Mouse (Mus musculus): Measurements from ENCODE around the gene St5.
A peak's percentile ranks its signal among the peaks of the same experiment; 100 is the strongest.

Gene St5

GRCm38 (mm10) chr7:109609565-109610345 lies 93.7 kb downstream of the St5 start:
- DNase-seq (ENCODE audit: low spot score) = no peak

DNA sequence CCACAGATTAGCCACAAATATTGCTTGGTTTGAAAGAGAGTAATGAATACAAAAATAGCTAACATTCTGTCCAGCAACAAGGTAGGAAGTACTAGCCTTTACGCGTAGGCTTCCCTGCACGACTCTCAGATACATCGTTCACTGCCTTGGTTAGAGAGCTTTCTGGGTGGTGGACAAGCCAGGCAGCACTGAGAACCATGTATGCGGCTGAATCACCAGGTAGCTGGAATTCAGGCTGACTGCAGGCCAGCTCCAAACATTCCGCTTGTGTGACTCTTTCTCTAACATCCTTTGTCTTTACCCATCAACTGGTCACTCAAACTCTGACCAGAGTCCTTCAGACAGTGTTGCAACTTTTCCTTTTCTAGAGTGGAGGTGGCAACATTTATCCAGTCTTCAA lies 94.6 kb downstream of the St5 start:
- no peak for DNase-seq (ENCODE audit: low spot score)

- no peak for DNase-seq (ENCODE audit: low spot score)
Observed at GRCm38 (mm10) chr7:109606994-109607610, 96.3 kb downstream of the St5 start.

DNA sequence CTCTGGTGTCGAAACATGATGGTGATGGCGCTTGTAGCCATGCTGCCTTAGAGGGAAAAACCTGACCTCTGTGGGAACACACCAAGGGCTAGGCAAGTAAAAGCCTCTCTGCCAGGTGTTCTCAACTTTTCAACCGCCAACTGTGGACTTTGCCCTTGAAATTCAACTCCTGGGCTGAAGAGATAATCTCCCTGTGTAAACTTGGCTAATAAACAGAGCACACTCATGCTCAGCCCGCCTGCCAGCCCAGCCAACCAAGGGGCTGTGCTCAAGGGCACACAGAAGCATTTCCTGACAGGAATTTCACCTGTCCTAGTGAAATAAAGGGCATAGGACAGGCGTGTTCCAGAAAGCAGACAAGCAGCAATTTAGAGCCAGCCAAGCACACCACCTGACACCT lies 100.8 kb downstream of the St5 start:
- peak; percentile 29 for DNase-seq (ENCODE audit: low spot score)

DNA sequence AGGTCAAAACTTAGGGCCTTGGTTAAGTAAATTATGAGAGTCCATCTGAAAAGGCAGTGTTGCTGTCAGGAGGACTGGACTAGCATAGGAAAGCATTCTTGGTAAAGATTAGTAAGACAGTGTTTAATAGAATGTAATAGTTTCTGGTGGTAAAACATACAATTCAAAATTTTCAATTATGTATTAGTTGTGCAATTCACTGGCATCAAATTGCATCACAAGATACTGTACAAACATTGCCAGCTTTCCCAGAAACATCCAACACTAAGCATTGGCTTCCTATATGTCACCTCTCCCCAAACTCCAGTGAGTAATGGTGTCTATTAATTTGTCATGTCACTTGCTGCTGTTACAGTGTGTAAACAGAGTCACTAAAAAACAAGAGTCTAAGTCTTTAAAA lies 101.4 kb downstream of the St5 start:
- DNase-seq (ENCODE audit: low spot score) = no peak

DNA sequence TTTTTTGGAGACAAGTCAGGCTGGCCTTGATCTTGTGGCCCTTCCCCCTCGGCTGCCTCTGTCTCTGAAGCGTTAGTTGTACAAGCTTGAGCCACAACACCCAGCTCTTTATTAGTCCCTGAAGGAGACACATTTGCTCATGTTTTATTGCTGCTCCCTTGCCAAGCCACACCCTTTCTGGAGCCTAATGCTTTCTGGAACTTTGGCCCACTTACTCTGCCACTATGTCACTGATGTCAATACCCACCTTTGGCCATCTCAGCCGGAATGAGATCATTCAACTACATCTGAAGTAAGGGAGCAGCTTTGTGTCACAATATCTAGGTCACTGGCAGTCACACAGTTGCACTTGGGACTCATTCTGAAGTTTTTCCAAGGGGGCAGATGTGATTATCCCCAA lies 102.7 kb downstream of the St5 start:
- peak; percentile 43 for DNase-seq (ENCODE audit: low spot score)

DNA sequence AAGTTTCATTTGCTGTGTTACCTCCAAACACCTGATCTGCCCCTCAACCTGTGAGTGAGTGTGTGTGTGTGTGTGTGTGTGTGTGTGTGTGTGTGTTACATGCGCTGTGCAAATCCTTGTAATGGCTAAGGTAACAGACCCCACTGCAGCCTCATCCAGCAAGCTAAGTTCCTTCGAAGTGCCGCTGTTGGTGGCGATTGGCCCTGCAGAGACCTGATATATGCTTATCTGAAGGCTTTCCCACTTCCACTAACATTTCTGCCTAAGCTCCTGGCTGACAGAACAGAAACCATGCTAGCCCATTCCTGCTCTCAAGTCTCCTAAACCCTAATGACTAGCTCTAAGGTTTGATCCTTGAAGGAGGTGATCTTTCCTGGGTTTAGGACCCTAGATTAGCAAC lies 103.4 kb downstream of the St5 start:
- no peak for DNase-seq (ENCODE audit: low spot score)

DNA sequence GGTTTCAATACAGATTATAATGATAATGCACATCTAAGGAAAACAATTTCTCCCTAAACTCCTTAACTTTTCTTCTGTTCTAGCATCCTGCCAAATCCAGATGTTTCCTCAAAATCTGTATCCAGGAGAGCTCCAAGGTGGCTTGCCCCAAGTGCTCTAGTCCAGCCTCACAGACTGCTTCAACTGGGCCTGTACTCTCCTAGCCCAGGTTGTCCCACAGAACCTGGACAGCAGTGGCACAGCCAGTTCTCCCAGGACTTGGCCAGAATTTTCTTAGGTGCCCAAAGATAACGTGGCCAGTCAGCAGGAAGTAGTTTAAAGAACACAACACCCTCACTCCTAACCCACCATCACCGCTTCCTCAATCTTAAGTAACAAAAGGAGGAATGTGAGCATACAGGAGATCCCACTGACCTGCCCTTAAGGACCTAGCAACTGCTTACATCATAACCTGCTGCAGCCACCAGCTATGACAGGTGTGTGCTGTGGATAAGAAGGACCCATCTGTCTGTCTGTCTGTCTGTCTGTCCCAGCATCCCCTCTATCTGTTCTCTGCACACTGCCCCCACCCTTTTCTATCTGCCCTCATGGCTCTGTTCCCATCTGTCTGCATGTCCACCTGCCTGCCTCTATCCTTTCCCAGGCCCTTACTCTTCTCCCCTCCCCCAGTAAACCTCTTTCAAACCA lies 108.4 kb downstream of the St5 start:
- DNase-seq (ENCODE audit: low spot score) = no peak

GRCm38 (mm10) chr7:109593992-109594391 lies 109.4 kb downstream of the St5 start:
- no peak for DNase-seq (ENCODE audit: low spot score)

- DNase-seq (ENCODE audit: low spot score) = no peak
Observed at GRCm38 (mm10) chr7:109592184-109592583, 111.2 kb downstream of the St5 start.

- no peak for DNase-seq (ENCODE audit: low spot score)
Observed at GRCm38 (mm10) chr7:109590576-109590975, 112.8 kb downstream of the St5 start.

GRCm38 (mm10) chr7:109588990-109589389 lies 114.4 kb downstream of the St5 start:
- no peak for DNase-seq (ENCODE audit: low spot score)

- no peak for DNase-seq (ENCODE audit: low spot score)
Observed at GRCm38 (mm10) chr7:109588145-109588544, 115.3 kb downstream of the St5 start.

DNA sequence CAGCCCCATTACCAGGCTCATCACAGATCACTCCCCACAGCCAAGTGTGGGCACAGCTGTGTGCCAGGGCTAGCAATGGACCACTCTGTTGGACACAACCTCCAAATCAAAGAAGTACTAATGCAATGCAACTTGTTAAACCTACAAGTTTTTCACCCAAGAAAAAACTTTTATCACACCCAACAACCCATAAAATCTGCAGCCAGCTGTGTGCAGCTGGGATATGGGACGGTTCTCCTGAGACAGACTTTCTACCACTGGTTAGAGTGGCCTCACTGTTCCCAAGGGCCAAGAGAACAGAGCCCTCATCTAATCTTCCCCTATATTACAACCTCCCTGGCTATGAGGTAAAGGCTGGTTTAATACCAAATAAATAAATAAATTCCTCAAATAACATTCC lies 118.9 kb downstream of the St5 start:
- DNase-seq (ENCODE audit: low spot score) = no peak

- DNase-seq (ENCODE audit: low spot score) = no peak
Observed at GRCm38 (mm10) chr7:109580489-109580888, 122.9 kb downstream of the St5 start.

DNA sequence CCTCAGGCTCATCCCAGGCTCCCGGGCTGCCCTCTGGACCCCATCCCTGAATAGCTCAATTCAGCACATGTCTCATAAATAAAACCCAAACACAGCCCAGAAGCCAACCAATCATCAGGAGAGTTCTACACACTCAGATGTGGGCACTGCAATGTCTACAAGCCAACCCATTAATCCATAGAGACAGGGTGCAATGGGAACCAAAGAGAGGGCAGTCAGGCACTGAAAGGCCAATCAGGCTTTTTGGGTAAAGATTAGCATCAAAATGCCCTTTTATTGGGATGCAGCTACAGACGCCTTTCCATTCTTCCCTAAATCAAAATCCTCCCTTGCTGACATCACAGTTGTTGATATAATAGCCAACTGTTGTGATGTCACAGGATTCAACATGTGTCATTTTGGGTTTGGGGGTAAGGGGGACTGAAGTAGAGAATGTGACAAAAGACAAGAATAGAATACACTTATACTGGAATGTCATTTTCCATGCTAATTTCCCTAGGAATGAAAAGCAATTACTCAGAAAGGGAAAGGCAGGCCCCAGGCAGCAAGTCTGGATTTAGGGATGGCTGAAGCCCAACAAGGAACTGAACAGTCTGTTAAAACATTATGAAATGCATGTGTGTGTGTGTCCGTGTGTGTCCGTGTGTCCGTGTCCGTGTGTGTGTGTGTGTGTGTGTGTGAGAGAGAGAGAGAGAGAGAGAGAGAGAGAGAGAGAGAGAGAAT lies 123.7 kb downstream of the St5 start:
- DNase-seq (ENCODE audit: low spot score) = no peak

DNA sequence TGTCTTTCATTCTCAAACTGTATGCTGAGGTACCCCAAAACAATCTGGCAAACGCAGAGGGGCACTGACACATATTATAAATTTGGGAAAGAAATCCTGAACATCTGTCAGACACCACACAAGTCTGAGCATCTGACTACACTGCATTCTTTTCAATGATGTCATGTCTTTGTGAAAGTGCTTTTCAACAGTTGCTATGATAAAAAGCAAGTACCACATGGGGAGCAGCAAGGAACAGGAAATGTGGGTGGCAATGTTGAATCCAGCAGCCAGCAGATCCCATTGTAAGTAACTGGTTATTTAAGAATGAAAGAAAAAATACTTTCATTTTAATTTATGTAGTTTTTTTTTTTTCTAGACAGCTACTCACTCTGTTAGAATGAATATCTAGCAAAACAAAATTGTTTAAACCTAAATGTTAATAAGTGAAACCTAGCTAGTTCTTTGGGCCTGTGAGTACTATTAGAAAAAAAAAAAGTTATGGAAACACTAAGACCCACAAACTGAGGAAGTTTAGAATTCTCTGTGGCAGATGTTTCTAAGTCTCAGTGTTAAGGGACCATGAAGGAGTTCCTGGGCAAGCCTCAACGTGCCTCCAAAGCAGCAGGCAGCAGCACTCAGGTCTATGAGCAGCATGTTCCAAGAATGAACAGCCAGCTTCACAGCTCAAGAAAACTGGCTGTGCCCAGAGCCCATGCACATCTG lies 124.4 kb downstream of the St5 start:
- no peak for DNase-seq (ENCODE audit: low spot score)

DNA sequence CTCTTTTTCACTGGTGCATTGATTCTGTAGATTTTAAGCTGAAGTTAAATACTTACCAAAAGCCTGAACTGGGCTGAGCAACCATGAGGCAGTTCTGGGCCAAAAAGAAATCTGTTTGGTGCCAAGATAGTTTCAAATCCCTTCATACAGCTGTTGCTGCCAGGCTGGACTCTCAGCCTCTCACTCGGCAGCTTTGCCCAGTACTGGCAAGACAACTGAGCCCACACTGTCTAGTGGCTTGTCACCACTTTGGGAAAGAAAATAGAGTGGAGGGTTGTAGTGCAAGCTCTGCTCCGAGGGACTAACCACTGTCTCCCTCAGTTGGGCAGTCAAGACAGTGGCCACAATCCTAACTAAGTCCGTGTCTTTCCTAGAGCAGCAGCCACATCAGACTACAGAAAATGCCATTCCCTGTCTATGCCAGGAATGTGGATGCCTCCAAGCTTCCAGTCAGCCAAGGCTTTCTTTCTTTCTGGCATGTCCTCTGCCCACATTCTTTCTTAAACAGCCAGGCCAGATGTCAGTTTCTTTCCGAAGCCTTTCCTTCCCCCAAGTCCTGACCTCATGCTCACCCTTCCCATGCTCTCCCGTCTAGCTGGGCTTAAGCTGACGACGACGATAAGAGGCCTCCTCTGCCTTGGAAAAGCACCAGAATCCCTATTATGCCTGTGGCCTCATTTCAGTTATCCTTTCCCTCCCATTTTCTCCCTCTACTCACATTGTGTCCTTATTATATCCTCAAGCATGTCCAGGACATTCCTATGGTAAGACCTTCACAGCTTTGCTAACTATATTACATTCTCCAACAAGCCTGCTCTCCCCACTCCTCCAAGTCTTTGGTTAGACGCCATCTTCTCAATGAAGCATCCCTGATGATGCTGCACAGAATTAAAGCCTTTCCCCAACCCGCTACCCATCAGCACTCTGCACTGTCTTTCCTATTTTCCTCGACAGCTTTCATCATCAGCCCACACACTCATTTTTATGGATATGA lies 126.8 kb downstream of the St5 start:
- DNase-seq (ENCODE audit: low spot score) = no peak

- no peak for DNase-seq (ENCODE audit: low spot score)
Observed at GRCm38 (mm10) chr7:109574166-109574565, 129.2 kb downstream of the St5 start.

DNA sequence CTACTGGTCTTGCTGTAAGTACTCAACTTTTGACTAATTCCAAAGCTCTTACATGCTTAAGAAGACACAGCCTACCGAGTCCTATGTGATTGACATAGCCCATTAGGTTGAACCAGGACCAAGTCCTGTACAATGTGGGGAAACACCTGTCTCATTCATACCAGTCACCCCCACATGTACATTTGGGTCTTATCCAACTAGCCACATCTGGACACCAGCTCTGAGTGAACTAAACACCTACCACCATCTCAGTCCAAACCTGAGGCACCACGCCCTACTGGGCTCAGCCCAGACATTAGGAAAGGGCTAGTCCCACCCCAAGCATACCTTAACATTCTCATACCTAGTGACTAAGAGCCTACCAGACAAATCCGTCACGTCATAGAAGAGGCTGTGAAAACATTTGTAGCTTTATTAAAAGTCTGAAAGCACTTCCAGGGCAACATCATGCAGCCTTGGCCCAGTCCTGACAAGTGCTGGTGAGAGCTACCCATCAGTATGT lies 135.0 kb downstream of the St5 start:
- no peak for DNase-seq (ENCODE audit: low spot score)
